Mouse (Mus musculus): Measurements from ENCODE around the gene Mllt1.

Gene Mllt1

DNA sequence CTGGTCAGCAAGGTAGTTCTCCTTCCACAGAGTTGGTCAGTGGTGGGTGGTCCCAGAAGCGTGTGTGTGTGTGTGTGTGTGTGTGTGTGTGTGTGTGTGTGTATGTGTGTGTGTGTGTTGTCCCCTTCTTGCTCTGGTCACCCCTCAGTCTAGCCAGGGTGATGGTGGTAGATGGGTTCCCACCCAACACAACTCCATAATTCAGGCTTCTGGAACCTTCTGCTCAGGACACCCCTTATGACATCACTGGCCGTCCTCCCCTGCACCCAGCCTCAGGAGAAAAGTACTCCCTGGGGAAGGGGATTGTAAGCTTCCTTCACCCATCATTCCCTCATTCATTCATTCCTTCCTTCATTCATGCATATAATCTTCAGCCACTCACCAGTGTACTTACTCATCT, 61.0 kb downstream of the Mllt1 start, which contains the start of gene Acsbg2:
Gene Acsbg2, minus strand, starts transcription at position 211 of the 400 bp plus-strand sequence.
- POLR2A ChIA-PET: interaction anchor here in 3 of 4 experiments (0.8 to 9.6 kb wide), 16 partner anchors 8 to 157 kb away, joined by 3 to 95 read pairs (median 5); partner anchors contain the start of genes Dus3l (in 1 of the 3), Khsrp (in 1 of the 3) and Rfx2 (in 1 of the 3)
- CTCF ChIA-PET: interaction anchor here in 1 of 4 experiments (0.7 kb wide), 1 partner anchor 10 kb away, joined by 3 read pairs; no protein-coding TSS in a partner anchor

DNA sequence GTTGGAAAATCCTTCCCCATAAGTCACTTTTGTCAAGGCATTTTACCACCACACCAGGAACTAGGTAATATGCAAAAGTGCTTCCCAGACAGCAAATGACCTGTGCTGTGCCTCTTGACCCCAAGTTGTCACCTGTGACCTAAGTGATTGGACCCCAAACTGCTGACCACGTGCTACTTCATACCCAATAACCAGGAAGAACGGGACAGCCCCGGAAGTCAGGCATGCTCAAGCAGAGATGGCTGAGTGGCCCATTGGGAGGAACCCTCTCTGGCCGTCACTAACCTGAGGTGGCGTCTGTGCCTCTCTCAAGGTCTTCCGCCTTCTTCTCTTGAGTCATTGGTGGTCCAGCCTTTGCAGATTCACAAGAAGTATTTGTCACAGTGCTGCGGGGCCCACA, 62.7 kb downstream of the Mllt1 start:
- POLR2A ChIA-PET: interaction anchor here in 2 of 4 experiments (0.9 to 9.6 kb wide), 16 partner anchors 8 to 159 kb away, joined by 3 to 95 read pairs (median 6); partner anchors contain the start of genes Gm17949 (in 1 of the 2), Gtf2f1 (in 1 of the 2), Khsrp (in 1 of the 2) and Rfx2 (in 1 of the 2)
- CTCF ChIA-PET: interaction anchor here in 1 of 4 experiments (0.7 to 1.1 kb wide), 2 partner anchors 15 to 58 kb away, joined by 3 read pairs; no protein-coding TSS in a partner anchor

DNA sequence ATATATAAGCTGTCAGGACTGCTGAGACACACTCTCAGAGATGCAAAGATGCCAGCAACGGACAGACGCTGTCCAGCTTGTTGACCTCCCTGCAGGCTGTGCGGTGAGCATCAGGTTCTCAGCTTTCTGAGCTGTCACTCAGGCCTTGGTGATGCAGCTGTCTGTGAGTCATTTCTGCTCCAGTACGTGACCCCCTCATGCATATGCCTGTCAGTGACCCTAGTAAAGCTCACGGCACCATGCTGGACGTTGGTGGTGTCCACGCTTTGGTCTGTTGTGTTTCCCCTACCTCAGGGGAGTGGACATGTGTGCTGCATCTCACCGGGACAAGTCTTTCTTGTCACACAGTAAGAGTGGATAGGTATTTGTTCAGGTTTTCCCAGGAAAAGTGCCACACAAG, 63.4 kb downstream of the Mllt1 start:
- ChIA-PET POLR2A (interaction anchor here in 3 of 4 experiments (0.6 to 9.6 kb wide), 22 partner anchors 8 to 287 kb away, joined by 3 to 95 read pairs (median 5); partner anchors contain the start of genes Khsrp (in 1 of the 3), Rfx2 (in 1 of the 3) and Safb2 (in 1 of the 3)), CTCF (interaction anchor here in 1 of 4 experiments (0.7 to 1.0 kb wide), 3 partner anchors 16 to 347 kb away, joined by 3 read pairs; no protein-coding TSS in a partner anchor)

DNA sequence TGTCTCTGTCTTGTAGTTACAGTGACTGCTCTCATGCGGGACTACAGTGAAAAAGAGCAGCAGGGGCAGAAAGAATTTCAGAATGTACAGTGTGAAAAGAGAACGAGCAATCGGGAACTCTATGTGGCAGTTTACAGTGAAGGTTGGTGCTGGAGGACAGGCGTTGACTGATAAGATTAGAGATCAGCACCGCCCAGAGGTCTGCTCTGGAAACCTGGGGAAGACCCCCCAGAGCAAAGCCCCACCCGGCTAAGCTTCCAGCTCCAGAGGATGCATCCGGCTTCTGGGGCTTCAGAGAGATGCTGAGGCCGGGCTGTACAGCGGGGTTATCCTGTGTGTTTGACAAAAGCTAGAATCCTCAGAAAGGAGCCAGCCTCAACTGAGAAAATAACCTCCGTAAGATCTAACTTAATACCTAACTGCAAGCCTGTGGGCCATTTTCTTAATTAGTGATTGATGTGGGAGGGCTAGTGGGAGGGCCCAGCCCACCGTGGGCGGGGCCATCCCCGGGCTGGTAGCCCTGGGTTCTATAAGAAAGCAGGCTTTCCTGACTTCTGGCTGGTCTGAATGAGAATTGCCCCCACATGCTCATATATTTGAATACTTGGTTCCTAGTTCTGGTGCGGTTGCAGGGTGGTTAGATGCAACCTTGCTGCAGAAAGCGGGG, 64.8 kb downstream of the Mllt1 start:
- CTCF ChIA-PET: interaction anchor here in 2 of 4 experiments (0.8 to 1.5 kb wide), 3 partner anchors 9 to 109 kb away, joined by 3 read pairs; no protein-coding TSS in a partner anchor
- POLR2A ChIA-PET: interaction anchor here (0.7 to 9.6 kb wide), 22 partner anchors 8 to 109 kb away, joined by 3 to 95 read pairs (median 6); partner anchors contain the start of gene Rfx2 (in 1 of the 4)

DNA sequence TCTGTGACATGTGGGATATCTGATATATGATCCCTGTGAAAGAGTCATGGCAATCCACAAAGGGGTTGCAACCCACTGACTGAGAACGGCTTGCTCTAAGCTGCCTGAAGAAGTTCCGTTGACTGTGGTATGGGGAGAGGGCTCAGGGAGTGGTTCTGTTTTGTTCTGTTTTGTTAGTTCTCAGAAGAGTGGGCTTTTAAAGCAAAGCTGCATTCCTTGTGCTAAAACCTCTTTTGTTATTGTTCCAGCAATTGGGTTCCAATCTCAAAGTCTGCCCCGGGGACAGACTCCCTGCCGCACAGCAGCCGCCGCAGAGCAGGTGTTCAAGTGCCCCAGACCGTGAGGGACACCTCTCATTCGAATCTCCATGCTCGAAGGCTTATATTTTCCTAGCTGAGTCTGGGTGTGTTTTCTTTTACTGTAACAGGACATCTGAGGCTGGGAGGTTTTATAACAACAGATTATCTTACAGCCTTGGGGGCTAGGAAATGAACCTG, 65.7 kb downstream of the Mllt1 start:
- CTCF ChIA-PET: interaction anchor here in 3 of 4 experiments (0.9 to 1.5 kb wide), 4 partner anchors 10 to 36 kb away, joined by 3 read pairs; no protein-coding TSS in a partner anchor

DNA sequence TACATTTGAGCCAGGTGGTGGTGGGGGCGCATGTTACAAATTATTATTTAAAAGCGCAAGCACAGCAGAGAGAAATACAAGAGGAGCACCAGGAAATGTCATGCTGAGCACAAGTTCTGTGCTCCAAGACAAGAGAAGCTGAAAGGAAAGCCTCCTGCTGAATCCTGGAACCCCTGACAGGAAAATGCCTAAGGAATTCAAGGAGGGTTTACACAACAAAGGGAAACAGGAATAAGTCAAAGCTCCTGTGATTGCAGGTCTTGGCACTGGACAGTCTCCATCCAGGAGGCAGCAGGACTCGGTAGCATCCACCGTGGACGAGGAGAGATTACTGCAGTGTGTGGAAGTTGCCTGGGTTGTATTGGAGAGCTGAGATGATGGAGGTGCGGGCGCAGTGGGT, 69.1 kb downstream of the Mllt1 start:
- POLR2A ChIA-PET: interaction anchor here in 3 of 4 experiments (0.7 to 6.9 kb wide), 25 partner anchors 8 to 243 kb away, joined by 3 to 70 read pairs (median 5); partner anchors contain the start of genes 1700061G19Rik (in 2 of the 3), Acsbg2 (in 2 of the 3), Dus3l (in 2 of the 3) and Khsrp (in 1 of the 3)
- CTCF ChIA-PET: interaction anchor here (0.6 to 1.6 kb wide), 4 partner anchors 13 to 134 kb away, joined by 3 to 4 read pairs (median 4); no protein-coding TSS in a partner anchor

More for the DNA sequence above, 65.7 kb downstream of the Mllt1 start:
- POLR2A ChIA-PET: interaction anchor here (0.6 to 9.6 kb wide), 37 partner anchors 8 to 242 kb away, joined by 3 to 95 read pairs (median 4); partner anchors contain the start of genes Dus3l (in 1 of the 4) and Rfx2 (in 1 of the 4)

DNA sequence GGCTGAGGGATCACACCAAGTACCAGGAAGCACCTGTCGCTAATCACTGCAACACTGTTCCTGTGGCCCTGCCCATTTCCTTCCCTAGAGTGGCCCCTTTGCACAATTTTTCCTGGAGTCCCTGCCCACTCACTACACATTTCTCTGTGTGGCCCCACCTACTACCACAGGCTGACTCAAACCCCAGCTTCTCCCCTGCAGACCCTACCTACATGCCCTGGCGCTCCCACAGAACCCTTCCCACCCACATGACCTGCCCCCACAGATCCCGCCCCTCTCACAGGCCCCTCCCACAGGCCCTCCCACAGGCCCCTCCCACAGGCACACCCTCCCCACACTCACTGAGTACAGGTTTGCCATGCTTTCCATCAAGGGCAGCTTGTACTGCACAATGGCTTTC, 74.0 kb downstream of the Mllt1 start:
- ChIA-PET POLR2A (interaction anchor here (0.5 to 7.7 kb wide), 44 partner anchors 9 to 234 kb away, joined by 3 to 49 read pairs (median 4); partner anchors contain the start of genes Acsbg2 (in 2 of the 4), 1700061G19Rik (in 1 of the 4), Gtf2f1 (in 1 of the 4) and Khsrp (in 1 of the 4)), CTCF (interaction anchor here in 2 of 4 experiments (0.6 to 1.4 kb wide), 7 partner anchors 27 to 104 kb away, joined by 3 to 4 read pairs (median 3); partner anchors contain the start of gene Nrtn (in 1 of the 2))

DNA sequence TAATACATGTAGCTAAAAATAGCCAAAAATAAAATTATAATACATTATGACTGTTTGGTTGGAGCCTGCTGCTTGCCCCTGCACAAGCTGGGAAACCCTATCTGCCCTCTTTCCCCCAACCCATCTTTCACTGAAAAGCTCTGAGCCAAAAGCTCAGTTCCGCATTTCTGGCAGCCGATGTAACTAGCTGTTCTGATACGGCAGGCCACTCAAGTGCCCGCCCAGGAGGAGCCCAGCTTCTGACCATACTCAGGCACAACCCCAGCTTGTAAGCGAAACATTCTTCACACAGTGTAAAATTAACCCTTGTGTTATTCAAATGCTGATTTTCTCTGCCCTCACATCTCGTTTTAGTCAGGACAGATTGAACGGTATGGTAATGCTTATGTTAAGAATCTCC, 76.3 kb downstream of the Mllt1 start:
- CTCF ChIA-PET: interaction anchor here in 3 of 4 experiments (0.6 to 1.6 kb wide), 10 partner anchors 10 to 122 kb away, joined by 3 to 8 read pairs (median 3); no protein-coding TSS in a partner anchor

DNA sequence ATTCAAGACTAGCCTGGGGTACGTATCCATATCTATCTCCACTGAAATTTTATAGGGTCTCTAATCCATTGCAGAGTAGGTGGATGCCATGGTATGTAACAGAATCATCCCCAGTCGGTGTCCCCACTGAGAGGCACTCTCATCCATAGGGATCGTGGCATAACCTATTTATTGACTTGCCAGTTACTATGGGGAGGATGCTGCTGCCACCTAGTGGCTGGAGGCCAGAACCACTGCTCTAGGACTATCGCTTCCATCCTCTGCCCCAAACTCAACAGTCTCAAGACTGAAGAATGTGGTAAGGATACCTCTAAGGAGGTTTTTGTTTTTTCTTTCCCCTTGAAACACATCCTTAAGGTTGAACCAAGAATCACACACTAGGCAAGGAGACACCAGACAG, 77.0 kb downstream of the Mllt1 start:
- ChIA-PET CTCF (interaction anchor here in 2 of 4 experiments (0.8 to 1.6 kb wide), 4 partner anchors 29 to 81 kb away, joined by 3 to 5 read pairs (median 3); no protein-coding TSS in a partner anchor), POLR2A (interaction anchor here (0.5 to 9.4 kb wide), 19 partner anchors 9 to 390 kb away, joined by 3 to 102 read pairs (median 4); partner anchors contain the start of genes Dus3l (in 1 of the 4), Gpr108 (in 1 of the 4) and Rfx2 (in 1 of the 4))

More for the DNA sequence above, 76.3 kb downstream of the Mllt1 start:
- POLR2A ChIA-PET: interaction anchor here (0.5 to 9.4 kb wide), 25 partner anchors 9 to 186 kb away, joined by 3 to 102 read pairs (median 4); partner anchors contain the start of genes Dus3l (in 1 of the 4), Ranbp3 (in 1 of the 4) and Rfx2 (in 1 of the 4)

DNA sequence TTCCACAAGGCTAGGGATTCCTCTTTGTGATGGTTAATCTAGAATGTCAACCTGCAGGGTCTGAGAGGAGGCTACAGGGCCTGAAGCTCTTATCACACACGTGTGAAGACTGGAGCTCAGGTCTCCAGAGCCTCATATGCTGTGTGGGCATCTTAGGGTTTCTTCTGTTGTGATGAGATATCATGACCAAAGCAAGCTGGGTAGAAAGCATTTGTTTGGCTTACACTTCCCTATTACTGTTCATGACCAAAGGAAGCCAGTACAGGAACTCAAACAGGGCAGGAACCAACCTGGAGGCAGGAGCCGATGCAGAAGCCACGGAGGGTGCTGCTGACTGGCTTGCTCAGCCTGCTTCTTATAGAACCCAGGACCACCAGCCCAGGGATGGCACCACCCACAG, 79.8 kb downstream of the Mllt1 start:
- ChIA-PET POLR2A (interaction anchor here (0.6 to 9.4 kb wide), 15 partner anchors 9 to 78 kb away, joined by 3 to 102 read pairs (median 7); partner anchors contain the start of gene Rfx2 (in 1 of the 4)), CTCF (interaction anchor here in 2 of 4 experiments (0.6 to 2.2 kb wide), 7 partner anchors 20 to 78 kb away, joined by 3 to 8 read pairs (median 3); partner anchors contain the start of gene 1700061G19Rik (in 1 of the 2))

DNA sequence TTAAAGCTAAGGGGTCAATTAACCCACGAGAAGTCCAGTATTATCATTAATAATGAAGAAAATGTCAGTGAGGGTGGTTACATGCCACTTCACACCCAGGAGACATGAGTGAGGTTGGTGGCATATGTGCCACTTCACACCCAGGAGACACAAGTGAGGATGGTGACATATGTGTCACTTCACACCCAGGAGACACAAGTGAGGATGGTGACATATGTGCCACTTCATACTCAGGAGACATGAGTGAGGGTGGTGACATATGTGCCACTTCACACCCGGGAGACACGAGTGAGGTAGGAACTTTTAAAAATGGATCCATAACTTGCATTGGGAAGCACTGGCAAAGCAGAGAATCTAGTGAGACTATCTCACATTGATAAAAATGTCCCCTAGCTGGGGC, 84.0 kb downstream of the Mllt1 start:
- CTCF ChIA-PET: interaction anchor here in 2 of 4 experiments (0.7 to 1.1 kb wide), 2 partner anchors 145 to 209 kb away, joined by 6 read pairs; no protein-coding TSS in a partner anchor
- POLR2A ChIA-PET: interaction anchor here in 2 of 4 experiments (0.7 to 9.4 kb wide), 2 partner anchors 15 to 18 kb away, joined by 3 to 102 read pairs; partner anchors contain the start of gene Rfx2 (in 1 of the 2)

DNA sequence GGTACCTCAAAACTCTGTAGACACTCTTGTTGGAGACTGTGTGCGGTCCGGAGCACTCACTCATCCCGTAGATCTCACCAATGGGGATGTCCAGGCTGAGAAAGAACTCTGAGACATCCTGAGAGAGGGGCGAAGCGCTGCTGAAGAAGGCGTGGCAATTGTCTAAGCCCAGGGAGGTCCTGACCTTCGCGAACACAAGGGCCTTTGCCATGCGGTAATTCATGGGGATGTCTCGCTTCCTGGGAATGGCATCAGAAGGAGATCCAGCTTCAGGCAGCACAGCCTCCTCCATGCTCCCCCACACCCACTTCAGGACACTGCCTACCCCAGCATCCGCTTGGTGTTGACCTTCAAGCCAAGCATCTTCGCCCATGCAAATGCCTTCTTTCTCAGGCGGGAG, 85.5 kb downstream of the Mllt1 start:
- ChIA-PET CTCF (no interaction called here), POLR2A (interaction anchor here in 3 of 4 experiments (1.3 to 2.2 kb wide), 6 partner anchors 7 to 18 kb away, joined by 3 to 11 read pairs (median 5); no protein-coding TSS in a partner anchor)

DNA sequence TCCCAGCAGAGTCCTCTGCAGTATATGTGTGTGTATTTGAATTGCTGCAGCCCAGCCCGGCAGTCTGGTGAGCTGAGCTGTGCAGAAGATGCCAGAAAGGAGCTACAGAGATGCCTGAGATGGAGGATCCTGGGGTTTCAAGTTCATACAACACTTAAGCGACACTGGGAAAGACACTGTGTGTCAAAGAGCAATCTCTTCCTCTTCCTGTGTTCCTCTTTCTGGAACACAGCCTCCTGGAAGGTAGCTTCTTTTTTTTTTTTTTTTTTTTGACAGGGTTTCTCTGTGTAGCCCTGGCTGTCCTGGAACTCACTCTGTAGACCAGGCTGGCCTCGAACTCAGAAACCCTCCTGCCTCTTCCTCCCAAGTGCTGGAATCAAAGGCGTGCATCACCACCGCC, 86.4 kb downstream of the Mllt1 start:
- CTCF ChIA-PET: interaction anchor here in 1 of 4 experiments (0.7 kb wide), 1 partner anchor 184 kb away, joined by 3 read pairs; no protein-coding TSS in a partner anchor
- POLR2A ChIA-PET: interaction anchor here in 2 of 4 experiments (1.1 to 2.2 kb wide), 5 partner anchors 8 to 60 kb away, joined by 3 to 11 read pairs (median 5); no protein-coding TSS in a partner anchor

DNA sequence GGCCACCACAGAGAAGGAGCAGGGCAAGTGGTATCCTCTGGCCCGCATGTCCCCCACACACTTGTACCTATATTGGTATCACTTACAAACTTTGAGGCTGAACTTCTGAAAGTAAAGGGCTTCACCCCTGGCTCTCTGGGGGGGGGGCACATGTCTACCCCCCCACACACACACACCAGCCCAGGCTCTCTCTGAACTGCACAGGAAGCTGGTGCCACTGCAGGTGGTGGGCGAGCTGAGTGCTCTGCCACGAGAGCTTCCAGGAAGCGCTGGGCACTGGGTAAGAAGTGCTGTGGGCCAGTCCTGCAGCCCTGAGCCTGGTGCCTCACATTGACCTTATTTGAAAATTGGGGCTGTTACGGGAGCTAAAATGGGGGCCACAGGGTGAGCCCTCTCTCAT, 91.5 kb downstream of the Mllt1 start:
- CTCF ChIA-PET: interaction anchor here in 1 of 4 experiments (1.2 kb wide), 1 partner anchor 10 kb away, joined by 4 read pairs; no protein-coding TSS in a partner anchor
- POLR2A ChIA-PET: interaction anchor here in 3 of 4 experiments (0.5 to 6.1 kb wide), 11 partner anchors 8 to 212 kb away, joined by 3 to 47 read pairs (median 3); partner anchors contain the start of gene Rfx2 (in 1 of the 3)
